Mouse (Mus musculus): ENCODE measurements around the gene Srsf2. TPM values are rescaled to one million over a fixed set of nuclear protein-coding genes. Genes with fewer than 3 reads are reported as not detected.
"Not testable (repeated sequence)": the region's sequence is repeated elsewhere in the genome, so short reads cannot be mapped to it uniquely, and the experiment has no call there.

Srsf2 gene
- polyA plus RNA-seq, 1 experiment: 1,171 TPM

DNA sequence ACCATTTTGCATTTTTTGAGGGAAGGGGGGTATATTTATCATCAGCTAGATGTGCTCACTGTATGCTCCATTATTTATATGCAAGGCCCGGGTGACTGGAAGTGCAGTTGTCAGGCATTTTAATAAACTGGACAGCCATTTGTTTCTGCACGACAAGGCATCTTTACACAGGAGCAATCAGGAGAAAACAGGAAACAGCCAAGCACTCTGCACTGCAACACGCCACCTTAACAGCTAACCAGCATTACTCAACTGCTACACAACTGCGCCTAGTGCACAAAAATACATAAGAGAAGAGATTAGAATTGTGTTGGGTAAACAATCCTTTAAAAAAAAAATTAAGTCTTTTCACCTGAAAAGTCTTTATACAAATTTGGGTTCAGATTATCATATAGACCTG, 2.8 kb downstream of the Srsf2 start:
- 27% methylated on average over 4 of the region's 4 CpGs for WGBS
- Histone ChIP-seq H3K4me1 (replicated peaks; ENCODE audit: control insufficient read depth, insufficient read depth, low read length) (no peaks in the 10 kb centered on the region), H3K27me3 (ENCODE audit: control insufficient read depth, insufficient read depth, low read length) (no peaks in the 10 kb centered on the region), H3K27ac (ENCODE audit: control insufficient read depth, insufficient read depth, low read length) (no peak overlapping the region), H3K36me3 (ENCODE audit: control insufficient read depth, insufficient read depth, low read length) (peaks cover 33% of the 10 kb centered on the region), H3K4me3 (ENCODE audit: control insufficient read depth, insufficient read depth, low read length) (no peak overlapping the region)
- TF ChIP-seq POLR2A (IDR thresholded peaks at IDR 0.05; ENCODE audit: control insufficient read depth, extremely low read depth, insufficient read depth, low read length, poor library complexity): no peak
- TF ChIP-seq CTCF (IDR thresholded peaks at IDR 0.05; ENCODE audit: borderline replicate concordance, control insufficient read depth, extremely low read depth, insufficient read depth, low read length, poor library complexity): no peak
- no peak for DNase-seq

- Histone ChIP-seq H3K4me1 (replicated peaks; ENCODE audit: control insufficient read depth, insufficient read depth, low read length) (no peaks in the 10 kb centered on the region), H3K27me3 (ENCODE audit: control insufficient read depth, insufficient read depth, low read length) (no peaks in the 10 kb centered on the region), H3K36me3 (ENCODE audit: control insufficient read depth, insufficient read depth, low read length) (peaks cover 33% of the 10 kb centered on the region), H3K4me3 (ENCODE audit: control insufficient read depth, insufficient read depth, low read length) (no peak overlapping the region), H3K27ac (ENCODE audit: control insufficient read depth, insufficient read depth, low read length) (no peak overlapping the region)
- no peak for DNase-seq
- TF ChIP-seq POLR2A (IDR thresholded peaks at IDR 0.05; ENCODE audit: control insufficient read depth, extremely low read depth, insufficient read depth, low read length, poor library complexity): no peak
- no peak for TF ChIP-seq CTCF (IDR thresholded peaks at IDR 0.05; ENCODE audit: borderline replicate concordance, control insufficient read depth, extremely low read depth, insufficient read depth, low read length, poor library complexity)
Measured at GRCm38 (mm10) chr11:116849587-116849986, 3.3 kb downstream of the Srsf2 start.

DNA sequence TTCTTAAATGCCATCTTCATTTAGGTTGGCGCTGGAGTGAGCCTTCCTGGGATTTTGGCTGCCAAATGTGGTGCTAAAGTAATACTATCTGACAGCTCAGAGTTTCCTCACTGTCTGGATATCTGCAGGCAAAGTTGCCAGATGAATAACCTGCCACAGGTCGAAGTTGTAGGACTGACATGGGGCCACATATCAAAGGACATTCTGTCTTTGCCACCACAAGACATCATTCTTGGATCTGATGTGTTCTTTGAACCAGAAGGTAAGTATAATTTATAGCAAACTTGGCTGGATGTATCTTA, 4.1 kb downstream of the Srsf2 start:
- peaks cover 33% of the 10 kb centered on the region for H3K36me3 ChIP-seq (ENCODE audit: control insufficient read depth, insufficient read depth, low read length)
- 81% methylated on average over 2 of the region's 2 CpGs for WGBS
- H3K27ac ChIP-seq (ENCODE audit: control insufficient read depth, insufficient read depth, low read length); H3K4me3 ChIP-seq (ENCODE audit: control insufficient read depth, insufficient read depth, low read length); H3K4me1 ChIP-seq (replicated peaks; ENCODE audit: control insufficient read depth, insufficient read depth, low read length); H3K27me3 ChIP-seq (ENCODE audit: control insufficient read depth, insufficient read depth, low read length); DNase-seq: not testable (repeated sequence)

GRCm38 (mm10) chr11:116848086-116848876, 4.6 kb downstream of the Srsf2 start:
- 92% methylated on average over 5 of the region's 5 CpGs for WGBS
- no peak overlapping the region for H3K27ac ChIP-seq (ENCODE audit: control insufficient read depth, insufficient read depth, low read length)
- H3K4me3 ChIP-seq (ENCODE audit: control insufficient read depth, insufficient read depth, low read length): no peak overlapping the region
- no peak for DNase-seq
- peaks cover 5% of the 10 kb centered on the region; the same call in 1 of the 2 replicates for H3K4me1 ChIP-seq (replicated peaks; ENCODE audit: control insufficient read depth, insufficient read depth, low read length)
- peaks cover 33% of the 10 kb centered on the region for H3K36me3 ChIP-seq (ENCODE audit: control insufficient read depth, insufficient read depth, low read length)
- TF ChIP-seq CTCF (IDR thresholded peaks at IDR 0.05; ENCODE audit: borderline replicate concordance, control insufficient read depth, extremely low read depth, insufficient read depth, low read length, poor library complexity): no peak
- no peak for TF ChIP-seq POLR2A (IDR thresholded peaks at IDR 0.05; ENCODE audit: control insufficient read depth, extremely low read depth, insufficient read depth, low read length, poor library complexity)
- H3K27me3 ChIP-seq (ENCODE audit: control insufficient read depth, insufficient read depth, low read length): no peaks in the 10 kb centered on the region

GRCm38 (mm10) chr11:116847187-116848085, 5.5 kb downstream of the Srsf2 start:
- WGBS: 93% methylated on average over 3 of the region's 3 CpGs
- no peak overlapping the region for H3K4me3 ChIP-seq (ENCODE audit: control insufficient read depth, insufficient read depth, low read length)

DNA sequence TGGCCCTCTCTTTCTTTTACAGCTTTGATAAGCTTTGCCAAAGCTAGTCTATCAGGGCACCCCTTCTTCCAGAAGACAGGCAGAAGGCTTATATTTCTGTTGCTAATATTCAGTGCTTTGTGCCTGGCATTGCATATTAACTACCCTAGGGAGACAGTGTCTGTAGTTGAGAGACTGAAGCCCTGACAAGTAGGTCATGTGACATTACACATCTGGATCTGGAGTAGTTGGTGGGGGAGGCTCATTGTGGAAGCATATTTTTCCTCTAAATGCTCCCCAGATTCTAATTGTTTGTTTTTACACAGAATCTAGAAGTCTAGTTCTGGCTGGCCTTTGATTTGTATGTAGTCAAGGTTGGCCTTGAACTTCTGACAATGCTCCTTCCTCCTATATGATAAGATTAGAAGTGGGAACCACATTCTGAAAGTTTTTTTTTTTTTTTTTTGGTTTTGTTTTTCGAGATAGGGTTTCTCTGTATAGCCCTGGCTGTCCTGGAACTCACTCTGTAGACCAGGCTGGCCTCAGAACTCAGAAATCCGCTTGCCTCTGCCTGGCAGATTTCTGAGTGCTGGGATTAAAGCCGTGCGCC, 6.2 kb downstream of the Srsf2 start:
- no peak for DNase-seq
- no peak for TF ChIP-seq POLR2A (IDR thresholded peaks at IDR 0.05; ENCODE audit: control insufficient read depth, extremely low read depth, insufficient read depth, low read length, poor library complexity)
- TF ChIP-seq CTCF (IDR thresholded peaks at IDR 0.05; ENCODE audit: borderline replicate concordance, control insufficient read depth, extremely low read depth, insufficient read depth, low read length, poor library complexity): no peak
- Histone ChIP-seq H3K27ac (ENCODE audit: control insufficient read depth, insufficient read depth, low read length) (no peak overlapping the region), H3K36me3 (ENCODE audit: control insufficient read depth, insufficient read depth, low read length) (peaks cover 31% of the 10 kb centered on the region), H3K4me3 (ENCODE audit: control insufficient read depth, insufficient read depth, low read length) (no peak overlapping the region), H3K4me1 (replicated peaks; ENCODE audit: control insufficient read depth, insufficient read depth, low read length) (peaks cover 10% of the 10 kb centered on the region; the same call in 1 of the 2 replicates), H3K27me3 (ENCODE audit: control insufficient read depth, insufficient read depth, low read length) (no peaks in the 10 kb centered on the region)
- WGBS: 80% methylated on average over 4 of the region's 4 CpGs

More at GRCm38 (mm10) chr11:116847187-116848085, 5.5 kb downstream of the Srsf2 start:
- H3K27me3 ChIP-seq (ENCODE audit: control insufficient read depth, insufficient read depth, low read length): no peaks in the 10 kb centered on the region
- peaks cover 33% of the 10 kb centered on the region for H3K36me3 ChIP-seq (ENCODE audit: control insufficient read depth, insufficient read depth, low read length)
- H3K4me1 ChIP-seq (replicated peaks; ENCODE audit: control insufficient read depth, insufficient read depth, low read length): peaks cover 6% of the 10 kb centered on the region; the same call in 1 of the 2 replicates
- DNase-seq: no peak
- H3K27ac ChIP-seq (ENCODE audit: control insufficient read depth, insufficient read depth, low read length): no peak overlapping the region
- TF ChIP-seq CTCF (IDR thresholded peaks at IDR 0.05; ENCODE audit: borderline replicate concordance, control insufficient read depth, extremely low read depth, insufficient read depth, low read length, poor library complexity) (no peak), POLR2A (IDR thresholded peaks at IDR 0.05; ENCODE audit: control insufficient read depth, extremely low read depth, insufficient read depth, low read length, poor library complexity) (no peak)

Data from thymus, adult 2 months (tissue).